Mouse (Mus musculus): ENCODE measurements at regions not wholly inside any gene's neighbourhood (a gene's known extent, or its start where the extent isn't known, plus 50 kb on each side); places are given as distances from the start of the nearest gene placed in this dataset.

DNA sequence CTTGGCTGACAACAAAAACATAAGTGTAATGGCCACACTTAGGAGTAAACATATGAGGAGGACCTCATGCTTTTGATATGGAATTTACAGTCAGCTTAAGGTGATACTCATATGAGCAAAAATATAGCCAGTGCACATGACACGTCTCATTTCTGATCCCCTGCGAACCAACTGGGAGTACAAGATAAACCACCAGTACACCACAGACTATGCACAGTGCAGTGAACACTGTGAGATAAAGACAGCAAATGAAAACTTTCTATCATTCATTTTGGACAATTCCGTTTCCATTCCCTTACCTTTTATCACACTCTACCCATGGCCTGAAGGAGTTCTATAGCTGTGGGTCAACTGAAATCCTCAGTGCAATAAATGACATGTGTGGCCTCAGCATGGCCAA lies 1097.1 kb downstream of the Agbl1 start:
- TF ChIP-seq POLR2A (IDR thresholded peaks at IDR 0.05; ENCODE audit: low read depth, low read length) (no peak), CTCF (conservative IDR thresholded peaks at IDR 0.05; ENCODE audit: insufficient read depth, insufficient read length, low read depth, low read length) (no peak)

Data from kidney, adult 2 months (tissue).